Mouse (Mus musculus) neural tube, embryonic 14.5 days (tissue): ENCODE data around the gene Cyp1a2. TPM values are rescaled to one million over a fixed set of nuclear protein-coding genes. Genes with fewer than 3 reads are reported as not detected.
"Not testable (repeated sequence)": the region's sequence is repeated elsewhere in the genome, so short reads cannot be mapped to it uniquely, and the experiment has no call there.

Experiments
- ATAC-seq: fragments of 200-750 bp; cut with Nextera tagmentation; 2 replicates; pipeline ENCODE4 v1.8.0; 2017; ENCODE audit warnings: low read depth, mild to moderate bottlenecking, moderate TSS enrichment, moderate library complexity
- H3K27ac ChIP-seq: fragments of 300-500 bp; sonication (generic); 2 replicates; pipeline ENCODE4 v1.5.1; 2014; ENCODE audit warnings: low read depth, mild to moderate bottlenecking, control low read depth, low read length, moderate library complexity, mixed read lengths
- H3K27me3 ChIP-seq: fragments of 300-500 bp; sonication (generic); 2 replicates; pipeline ENCODE4 v1.6.1; 2014; ENCODE audit warnings: low read length; ENCODE audit not compliant: control insufficient read depth, insufficient read depth
- H3K36me3 ChIP-seq: fragments of 300-500 bp; sonication (generic); 2 replicates; pipeline ENCODE4 v1.6.1; 2014; ENCODE audit warnings: low read length, mixed read lengths; ENCODE audit not compliant: control insufficient read depth, insufficient read depth
- H3K4me1 ChIP-seq: fragments of 300-500 bp; sonication (generic); 2 replicates; pipeline ENCODE4 v1.6.1; 2014; ENCODE audit warnings: low read length; ENCODE audit not compliant: control insufficient read depth, insufficient read depth
- H3K4me2 ChIP-seq: fragments of 300-500 bp; sonication (generic); 2 replicates; pipeline ENCODE4 v1.6.1; 2014; ENCODE audit warnings: mild to moderate bottlenecking, low read depth, low read length, control low read depth
- H3K4me3 ChIP-seq: fragments of 300-500 bp; sonication (generic); 2 replicates; pipeline ENCODE4 v1.5.1; 2014; ENCODE audit warnings: low read depth, low read length, control low read depth, mixed read lengths
- H3K9ac ChIP-seq: fragments of 300-500 bp; sonication (generic); replicated peaks from 2 replicates; pipeline ENCODE4 v1.6.1; 2014; ENCODE audit warnings: low read depth, mild to moderate bottlenecking, control low read depth, low read length, mixed read lengths
- H3K9me3 ChIP-seq: fragments of 300-500 bp; sonication (generic); 2 replicates; pipeline ENCODE4 v1.6.1; 2016; ENCODE audit warnings: low read length; ENCODE audit not compliant: control insufficient read depth
- WGBS: fragments of 180-500 bp; shearing (Covaris S2); extraction: QIAGEN DNeasy Blood & Tissue Kit; methylation state at CpG from one replicate; pipeline ENCODE4 v1.1.7; 2014; 5-methylcytosine and 5-hydroxymethylcytosine counted together
- polyA plus RNA-seq: library from polyadenylated mRNA; unstranded; fragments of >200 nt; fragmentation: Nextera tagmentation; extraction: Ambion mirVana; gene quantifications from 2 replicates; pipeline ENCODE4 v1.2.1, GENCODE M21; 2014

Cyp1a2 gene
- polyA plus RNA-seq, 1 experiment from 2014 or later: not detected

- peaks cover 15% of the 10 kb centered on the region; the same call in 1 of the 2 replicates for H3K36me3 ChIP-seq
- not testable (repeated sequence) for H3K27ac ChIP-seq, ATAC-seq, H3K4me1 ChIP-seq, H3K4me2 ChIP-seq, H3K4me3 ChIP-seq, H3K9me3 ChIP-seq, H3K27me3 ChIP-seq, H3K9ac ChIP-seq
- WGBS: 95% methylated on average over 4 of the region's 5 CpGs
Measured at GRCm38 (mm10) chr9:57710214-57710613, 26.7 kb upstream of the Cyp1a2 start.

- H3K9me3 ChIP-seq: no peaks in the 10 kb centered on the region
- peak; percentile 81 for ATAC-seq
- H3K4me2 ChIP-seq: peak overlapping the region; percentile 85
- H3K36me3 ChIP-seq: 0 out of 2 replicates have a peak, but pooled peaks cover 8% of the 10 kb centered on the region
- H3K4me1 ChIP-seq: peaks cover 7% of the 10 kb centered on the region; the same call in 1 of the 2 replicates
- WGBS: 4% methylated on average over 38 of the region's 39 CpGs
- peak overlapping the region; percentile 70 for H3K4me3 ChIP-seq
- no peaks in the 10 kb centered on the region for H3K27me3 ChIP-seq
- H3K9ac ChIP-seq: peak overlapping the region; percentile 83
- peak overlapping the region; percentile 78 for H3K27ac ChIP-seq
Measured at GRCm38 (mm10) chr9:57708720-57709274, 25.3 kb upstream of the Cyp1a2 start.

- Histone ChIP-seq H3K9ac (peak within 1 kb of the TSS; percentile 83), H3K36me3 (0 out of 2 replicates have a peak, but pooled peaks cover 3% of the 10 kb centered on the region), H3K27ac (peak within 1 kb of the TSS; percentile 78), H3K4me2 (peak within 1 kb of the TSS; percentile 85), H3K9me3 (no peaks in the 10 kb centered on the region), H3K27me3 (no peaks in the 10 kb centered on the region), H3K4me3 (peak within 1 kb of the TSS; percentile 70), H3K4me1 (peaks cover 7% of the 10 kb centered on the region; the same call in 1 of the 2 replicates)
- peak; percentile 94 for ATAC-seq
- WGBS: under 1% methylated on average over 23 of the region's 23 CpGs
Measured at GRCm38 (mm10) chr9:57708068-57708719, 24.7 kb upstream of the Cyp1a2 start, which contains the start of gene Edc3. Gene Edc3, plus strand, starts transcription at chr9:57708540.

- Histone ChIP-seq H3K4me3 (no peak overlapping the region), H3K4me1 (peaks cover 7% of the 10 kb centered on the region; the same call in 1 of the 2 replicates), H3K36me3 (no peaks in the 10 kb centered on the region), H3K27ac (no peak overlapping the region), H3K4me2 (no peak overlapping the region), H3K9me3 (no peaks in the 10 kb centered on the region), H3K9ac (no peak overlapping the region), H3K27me3 (no peaks in the 10 kb centered on the region)
- no peak for ATAC-seq
- 90% methylated on average over 3 of the region's 3 CpGs for WGBS
Measured at GRCm38 (mm10) chr9:57706496-57706895, 23.0 kb upstream of the Cyp1a2 start.

GRCm38 (mm10) chr9:57698466-57699150, 15.1 kb upstream of the Cyp1a2 start:
- Histone ChIP-seq H3K9ac (no peak overlapping the region), H3K4me1 (no peaks in the 10 kb centered on the region), H3K4me2 (no peak overlapping the region), H3K27ac (no peak overlapping the region), H3K27me3 (0 out of 2 replicates have a peak, but pooled peaks cover 10% of the 10 kb centered on the region), H3K9me3 (no peaks in the 10 kb centered on the region), H3K4me3 (no peak overlapping the region), H3K36me3 (no peaks in the 10 kb centered on the region)
- ATAC-seq: no peak
- 84% methylated on average over 1 of the region's 1 CpGs for WGBS

- 0 out of 2 replicates have a peak, but pooled peaks cover 10% of the 10 kb centered on the region for H3K27me3 ChIP-seq
- no peaks in the 10 kb centered on the region for H3K9me3 ChIP-seq
- H3K4me2 ChIP-seq: no peak overlapping the region
- 13% methylated on average over 4 of the region's 4 CpGs for WGBS
- no peak; the same call in 1 of the 2 replicates for ATAC-seq
- H3K4me1 ChIP-seq: no peaks in the 10 kb centered on the region
- no peaks in the 10 kb centered on the region for H3K36me3 ChIP-seq
- no peak overlapping the region for H3K9ac ChIP-seq
- H3K4me3 ChIP-seq: no peak overlapping the region
- no peak overlapping the region for H3K27ac ChIP-seq
Measured at GRCm38 (mm10) chr9:57697380-57697779, 13.9 kb upstream of the Cyp1a2 start.

- no peaks in the 10 kb centered on the region for H3K4me1 ChIP-seq
- 1% methylated on average over 42 of the region's 42 CpGs for WGBS
- peak; percentile 70; the same call in 1 of the 2 replicates for ATAC-seq
- H3K9ac ChIP-seq: peak overlapping the region; percentile 57; the same call in 1 of the 2 replicates
- H3K4me3 ChIP-seq: peak overlapping the region; percentile 30
- H3K9me3 ChIP-seq: no peaks in the 10 kb centered on the region
- peak overlapping the region; percentile 56 for H3K4me2 ChIP-seq
- H3K27ac ChIP-seq: no peak overlapping the region
- H3K36me3 ChIP-seq: no peaks in the 10 kb centered on the region
- H3K27me3 ChIP-seq: 0 out of 2 replicates have a peak, but pooled peaks cover 10% of the 10 kb centered on the region
Measured at GRCm38 (mm10) chr9:57696380-57697285, 13.1 kb upstream of the Cyp1a2 start.

- H3K27me3 ChIP-seq: 0 out of 2 replicates have a peak, but pooled peaks cover 10% of the 10 kb centered on the region
- no peak overlapping the region for H3K4me2 ChIP-seq
- no peak overlapping the region for H3K27ac ChIP-seq
- WGBS: 88% methylated on average over 2 of the region's 2 CpGs
- no peak for ATAC-seq
- no peaks in the 10 kb centered on the region for H3K36me3 ChIP-seq
- H3K9me3 ChIP-seq: no peaks in the 10 kb centered on the region
- no peak overlapping the region for H3K4me3 ChIP-seq
- H3K9ac ChIP-seq: no peak overlapping the region
- H3K4me1 ChIP-seq: no peaks in the 10 kb centered on the region
Measured at GRCm38 (mm10) chr9:57694108-57694507, 10.6 kb upstream of the Cyp1a2 start.
